Mouse (Mus musculus) spleen, postnatal 36 days (tissue): ENCODE measurements around the gene Pxk.

Experiments
- DNase-seq, 2 experiments: peaks; one replicate each; pipeline ENCODE4 v3.0.0; 2022; ENCODE audit warnings: low spot score in 2 of 2, mixed read lengths in 1 of 2

Gene Pxk

GRCm38 (mm10) chr14:8200769-8201168, 102.8 kb downstream of the Pxk start:
- DNase-seq, result no peak

GRCm38 (mm10) chr14:8201715-8202114, 103.7 kb downstream of the Pxk start:
- no peak for DNase-seq

GRCm38 (mm10) chr14:8206179-8206910, 108.3 kb downstream of the Pxk start:
- no peak for DNase-seq

GRCm38 (mm10) chr14:8207105-8207504, 109.1 kb downstream of the Pxk start:
- DNase-seq, result no peak

GRCm38 (mm10) chr14:8207543-8207942, 109.5 kb downstream of the Pxk start:
- DNase-seq, result no peak

GRCm38 (mm10) chr14:8208876-8209275, 110.9 kb downstream of the Pxk start:
- DNase-seq, result no peak

- no peak for DNase-seq
These were observed 111.9 kb downstream of the Pxk start for GRCm38 (mm10) chr14:8209896-8210295.

- DNase-seq, result no peak
These were observed 115.0 kb downstream of the Pxk start for GRCm38 (mm10) chr14:8212996-8213395.

GRCm38 (mm10) chr14:8213803-8214224, 115.8 kb downstream of the Pxk start, which contains the start of gene Kctd6:
Gene Kctd6 (plus strand): TSS chr14:8214140.
- peak; percentile 96 to 97 for DNase-seq
